ENCODE assay signal across 14 mouse cellular contexts in genomic region chr11:53441921-53442320, GRCm38 (mm10). TPM values are rescaled to one million over a fixed set of nuclear protein-coding genes. Genes with fewer than 3 reads are reported as not detected.
DNase-seq lines count a peak whose midpoint lies in the region; ATAC-seq and TF ChIP-seq lines count a peak whose summit lies in the region.
"Had no signal": no experiment of that assay in that cellular context is flagged by ENCODE, and none has a peak within 500 bp of the region (broad histone marks: within the 10 kb centered on the region; RNA-seq: fewer than 3 reads in every experiment).

No protein-coding gene starts in this region.

- DNase-seq in adrenal gland, adult 2 months = peak; percentile 68
- no peak for DNase-seq in adrenal gland, adult 18-20 months (ENCODE audit: low spot score in 2 of 2)
- no peak for DNase-seq in lung, postnatal 0 days (ENCODE audit: low spot score)
- DNase-seq in thymus, postnatal 10 days (ENCODE audit: low spot score in 2 of 2) = peak; percentile 39 to 41
- DNase-seq in forebrain, embryonic 14.5 days (ENCODE audit: low spot score) = no peak
- no peak for DNase-seq in midbrain, embryonic 11.5 days (ENCODE audit: low spot score, missing footprints)
- DNase-seq: cerebellum, adult 18-20 months had no signal

- H3K27ac ChIP-seq in lung, embryonic 16.5 days (ENCODE audit: low read length) = no peak overlapping the region
- H3K27ac ChIP-seq in lung, postnatal 0 days (ENCODE audit: low read length) = no peak overlapping the region
- no peak overlapping the region; the same call in 1 of the 2 replicates for H3K27ac ChIP-seq in intestine, postnatal 0 days (ENCODE audit: low read depth, low read length)
- H3K27ac ChIP-seq in forebrain, embryonic 14.5 days (ENCODE audit: low read depth, low read length) = no peak overlapping the region
- H3K27ac ChIP-seq in midbrain, embryonic 11.5 days (ENCODE audit: low read depth, low read length) = no peak overlapping the region
- H3K27ac ChIP-seq: macrophage had no signal

- no peak overlapping the region for H3K4me2 ChIP-seq in lung, embryonic 16.5 days (ENCODE audit: low read depth, low read length)
- H3K4me2 ChIP-seq in lung, postnatal 0 days (replicated peaks; ENCODE audit: low read depth, low read length) = no peak overlapping the region
- H3K4me2 ChIP-seq in intestine, postnatal 0 days (replicated peaks; ENCODE audit: low read depth) = 0 out of 2 replicates have a peak overlapping the region, but pooled peaks have one; percentile 17
- H3K4me2 ChIP-seq in forebrain, embryonic 14.5 days (ENCODE audit: low read length) = no peak overlapping the region
- no peak overlapping the region for H3K4me2 ChIP-seq in midbrain, embryonic 11.5 days

- H3K9ac ChIP-seq in lung, embryonic 16.5 days (ENCODE audit: low read length) = 0 out of 2 replicates have a peak overlapping the region, but pooled peaks have one; percentile 24
- no peak overlapping the region for H3K9ac ChIP-seq in lung, postnatal 0 days (replicated peaks; ENCODE audit: low read depth)
- H3K9ac ChIP-seq in intestine, postnatal 0 days (ENCODE audit: low read depth, low read length) = no peak overlapping the region
- H3K9ac ChIP-seq in forebrain, embryonic 14.5 days (ENCODE audit: low read length) = no peak overlapping the region
- H3K9ac ChIP-seq in midbrain, embryonic 11.5 days (ENCODE audit: low read length) = no peak overlapping the region

- no peak overlapping the region for H3K4me3 ChIP-seq in lung, embryonic 16.5 days (ENCODE audit: low read length)
- no peak overlapping the region for H3K4me3 ChIP-seq in lung, postnatal 0 days (ENCODE audit: low read depth, low read length)
- no peak overlapping the region for H3K4me3 ChIP-seq in intestine, postnatal 0 days (ENCODE audit: low read depth, low read length)
- H3K4me3 ChIP-seq in forebrain, embryonic 14.5 days (ENCODE audit: low read depth, low read length) = no peak overlapping the region
- H3K4me3 ChIP-seq in midbrain, embryonic 11.5 days (ENCODE audit: low read depth, low read length) = no peak overlapping the region

- H3K27me3 ChIP-seq in lung, embryonic 16.5 days (ENCODE audit: control insufficient read depth, insufficient read depth, low read depth, low read length) = no peaks in the 10 kb centered on the region
- no peaks in the 10 kb centered on the region for H3K27me3 ChIP-seq in lung, postnatal 0 days (replicated peaks; ENCODE audit: insufficient read depth, low read length)
- H3K27me3 ChIP-seq in intestine, postnatal 0 days (replicated peaks; ENCODE audit: control insufficient read depth, insufficient read depth, low read length) = no peaks in the 10 kb centered on the region
- H3K27me3 ChIP-seq in forebrain, embryonic 14.5 days (replicated peaks; ENCODE audit: control insufficient read depth, insufficient read depth, low read length) = no peaks in the 10 kb centered on the region
- H3K27me3 ChIP-seq in midbrain, embryonic 11.5 days (ENCODE audit: control insufficient read depth, insufficient read depth, low read length) = no peaks in the 10 kb centered on the region

- ATAC-seq in lung, embryonic 16.5 days (ENCODE audit: low read depth) = no peak
- ATAC-seq in lung, postnatal 0 days = no peak
- ATAC-seq in intestine, postnatal 0 days = no peak
- ATAC-seq in forebrain, embryonic 14.5 days = no peak
- ATAC-seq in midbrain, embryonic 11.5 days (ENCODE audit: low FRiP score) = no peak
- ATAC-seq: forebrain, embryonic 16.5 days had no signal

- WGBS in lung, embryonic 16.5 days = 14% methylated on average over 12 of the region's 12 CpGs
- 11% methylated on average over 12 of the region's 12 CpGs for WGBS in lung, postnatal 0 days
- WGBS in intestine, postnatal 0 days = 17% methylated on average over 12 of the region's 12 CpGs
- WGBS in forebrain, embryonic 14.5 days = 60% methylated on average over 12 of the region's 12 CpGs
- WGBS in midbrain, embryonic 11.5 days = 53% methylated on average over 12 of the region's 12 CpGs

- TF ChIP-seq CTCF in lung, postnatal 0 days (IDR thresholded peaks at IDR 0.05) = no peak
- no peak for TF ChIP-seq CTCF in intestine, postnatal 0 days (IDR thresholded peaks at IDR 0.05; ENCODE audit: low read depth)

- no peak for TF ChIP-seq EP300 in lung, postnatal 0 days (IDR thresholded peaks at IDR 0.05)

- no peaks in the 10 kb centered on the region for H3K36me3 ChIP-seq in lung, embryonic 16.5 days (ENCODE audit: control insufficient read depth, insufficient read depth, low read length)
- no peaks in the 10 kb centered on the region for H3K36me3 ChIP-seq in lung, postnatal 0 days (ENCODE audit: insufficient read depth, low read length)
- H3K36me3 ChIP-seq in intestine, postnatal 0 days (ENCODE audit: control insufficient read depth, insufficient read depth) = no peaks in the 10 kb centered on the region
- no peaks in the 10 kb centered on the region for H3K36me3 ChIP-seq in forebrain, embryonic 14.5 days (ENCODE audit: control insufficient read depth, insufficient read depth, low read length)
- no peaks in the 10 kb centered on the region for H3K36me3 ChIP-seq in midbrain, embryonic 11.5 days (ENCODE audit: control insufficient read depth, insufficient read depth, low read length)

- no peaks in the 10 kb centered on the region for H3K9me3 ChIP-seq in lung, embryonic 16.5 days (ENCODE audit: control insufficient read depth, low read length)
- no peaks in the 10 kb centered on the region for H3K9me3 ChIP-seq in lung, postnatal 0 days (ENCODE audit: low read length)
- H3K9me3 ChIP-seq in intestine, postnatal 0 days (ENCODE audit: control insufficient read depth) = no peaks in the 10 kb centered on the region
- no peaks in the 10 kb centered on the region for H3K9me3 ChIP-seq in forebrain, embryonic 14.5 days (replicated peaks; ENCODE audit: control insufficient read depth, low read length)
- no peaks in the 10 kb centered on the region for H3K9me3 ChIP-seq in midbrain, embryonic 11.5 days (ENCODE audit: control insufficient read depth, low read length)

- H3K4me1 ChIP-seq in lung, embryonic 16.5 days (replicated peaks; ENCODE audit: control insufficient read depth, insufficient read depth, low read length) = 0 out of 2 replicates have a peak, but pooled peaks cover 2% of the 10 kb centered on the region
- H3K4me1 ChIP-seq in lung, postnatal 0 days (ENCODE audit: insufficient read depth, low read depth, low read length) = no peaks in the 10 kb centered on the region
- H3K4me1 ChIP-seq in intestine, postnatal 0 days (replicated peaks; ENCODE audit: control insufficient read depth, insufficient read depth, low read length) = no peaks in the 10 kb centered on the region
- no peaks in the 10 kb centered on the region for H3K4me1 ChIP-seq in forebrain, embryonic 14.5 days (ENCODE audit: control insufficient read depth, insufficient read depth, low read length)
- no peaks in the 10 kb centered on the region for H3K4me1 ChIP-seq in midbrain, embryonic 11.5 days (ENCODE audit: control insufficient read depth, insufficient read depth, low read length)

RNA-seq across cellular contexts. Expression of gene Gdf9, which starts 11.1 kb away (rescaled TPM):
- 1 to 10 TPM in 1 of 2 experiments, under 1 TPM in 1; 0.90 to 9.0 TPM for total RNA-seq in adrenal gland, adult 2 months (2021)
- 0.36 and 0.39 TPM in 2 replicates for polyA plus RNA-seq in adrenal gland, adult 2 months (2012; rRNA removed)
- 1 to 10 TPM; 4.3 to 6.0 TPM for total RNA-seq in adrenal gland, adult 18-20 months (2021)
- 1.4 and 2.1 TPM in 2 replicates for polyA plus RNA-seq in lung, embryonic 16.5 days (2015; fragmentation: Nextera tagmentation; extraction: Ambion mirVana)
- polyA plus RNA-seq in lung, postnatal 0 days (2015; fragmentation: Nextera tagmentation; extraction: Ambion mirVana) = 0.84 and 1.3 TPM in 2 replicates
- 5.5 and 5.6 TPM in 2 replicates for polyA plus RNA-seq in intestine, postnatal 0 days (2015; fragmentation: Nextera tagmentation; extraction: Ambion mirVana)
- 3.3 and 3.9 TPM in 2 replicates for polyA plus RNA-seq in forebrain, embryonic 14.5 days (2014; fragmentation: Nextera tagmentation; extraction: Ambion mirVana)
- 2.3 and 3.6 TPM in 2 replicates for polyA plus RNA-seq in midbrain, embryonic 11.5 days (2014; fragmentation: Nextera tagmentation; extraction: Ambion mirVana)

RNA-seq across cellular contexts. Expression of gene Uqcrq, which starts 11.3 kb away (rescaled TPM):
- total RNA-seq in adrenal gland, adult 2 months (2021) = 1,000 to 10,000 TPM; 1,216 to 1,248 TPM
- polyA plus RNA-seq in adrenal gland, adult 2 months (2012; rRNA removed) = 845 and 941 TPM in 2 replicates
- 1,000 to 10,000 TPM; 1,110 to 1,480 TPM for total RNA-seq in adrenal gland, adult 18-20 months (2021)
- polyA plus RNA-seq in lung, embryonic 16.5 days (2015; fragmentation: Nextera tagmentation; extraction: Ambion mirVana) = 479 and 495 TPM in 2 replicates
- polyA plus RNA-seq in lung, postnatal 0 days (2015; fragmentation: Nextera tagmentation; extraction: Ambion mirVana) = 442 and 520 TPM in 2 replicates
- polyA plus RNA-seq in intestine, postnatal 0 days (2015; fragmentation: Nextera tagmentation; extraction: Ambion mirVana) = 2,040 and 2,166 TPM in 2 replicates
- polyA plus RNA-seq in forebrain, embryonic 14.5 days (2014; fragmentation: Nextera tagmentation; extraction: Ambion mirVana) = 637 and 819 TPM in 2 replicates
- 590 and 635 TPM in 2 replicates for polyA plus RNA-seq in midbrain, embryonic 11.5 days (2014; fragmentation: Nextera tagmentation; extraction: Ambion mirVana)

RNA-seq across cellular contexts. Expression of gene Gm10447, which starts 15.0 kb away (rescaled TPM):
- total RNA-seq in adrenal gland, adult 2 months (2021) = not detected
- 0.08 TPM in 1 of 2 replicates, not detected in the other for polyA plus RNA-seq in adrenal gland, adult 2 months (2012; rRNA removed)
- total RNA-seq in adrenal gland, adult 18-20 months (2021) = under 1 TPM in 1 of 2 experiments, not detected in 1; 0.27 TPM
- 0.06 TPM in 1 of 2 replicates, not detected in the other for polyA plus RNA-seq in lung, embryonic 16.5 days (2015; fragmentation: Nextera tagmentation; extraction: Ambion mirVana)
- 0.10 TPM in 1 of 2 replicates, not detected in the other for polyA plus RNA-seq in lung, postnatal 0 days (2015; fragmentation: Nextera tagmentation; extraction: Ambion mirVana)
- 0.12 and 0.23 TPM in 2 replicates for polyA plus RNA-seq in intestine, postnatal 0 days (2015; fragmentation: Nextera tagmentation; extraction: Ambion mirVana)
- polyA plus RNA-seq in forebrain, embryonic 14.5 days (2014; fragmentation: Nextera tagmentation; extraction: Ambion mirVana) = not detected in 2 replicates
- not detected in 2 replicates for polyA plus RNA-seq in midbrain, embryonic 11.5 days (2014; fragmentation: Nextera tagmentation; extraction: Ambion mirVana)
- polyA plus RNA-seq: forebrain, embryonic 16.5 days; macrophage; neural tube, embryonic 14.5 days had no signal

RNA-seq across cellular contexts. Expression of gene Shroom1, which starts 15.1 kb away (rescaled TPM):
- total RNA-seq in adrenal gland, adult 2 months (2021) = 1 to 10 TPM; 3.5 to 3.8 TPM
- 5.0 and 5.3 TPM in 2 replicates for polyA plus RNA-seq in adrenal gland, adult 2 months (2012; rRNA removed)
- 10 to 100 TPM in 1 of 2 experiments, 1 to 10 TPM in 1; 3.7 to 10.9 TPM for total RNA-seq in adrenal gland, adult 18-20 months (2021)
- polyA plus RNA-seq in lung, embryonic 16.5 days (2015; fragmentation: Nextera tagmentation; extraction: Ambion mirVana) = 1.9 and 2.8 TPM in 2 replicates
- polyA plus RNA-seq in lung, postnatal 0 days (2015; fragmentation: Nextera tagmentation; extraction: Ambion mirVana) = 0.88 and 1.0 TPM in 2 replicates
- polyA plus RNA-seq in intestine, postnatal 0 days (2015; fragmentation: Nextera tagmentation; extraction: Ambion mirVana) = 3.0 and 3.7 TPM in 2 replicates
- 1.5 and 1.7 TPM in 2 replicates for polyA plus RNA-seq in forebrain, embryonic 14.5 days (2014; fragmentation: Nextera tagmentation; extraction: Ambion mirVana)
- 1.6 and 1.9 TPM in 2 replicates for polyA plus RNA-seq in midbrain, embryonic 11.5 days (2014; fragmentation: Nextera tagmentation; extraction: Ambion mirVana)
- polyA plus RNA-seq: macrophage had no signal

RNA-seq across cellular contexts. Expression of gene Leap2, which starts 19.0 kb away (rescaled TPM):
- total RNA-seq in adrenal gland, adult 2 months (2021) = not detected
- not detected in 2 replicates for polyA plus RNA-seq in adrenal gland, adult 2 months (2012; rRNA removed)
- not detected for total RNA-seq in adrenal gland, adult 18-20 months (2021)
- polyA plus RNA-seq in lung, embryonic 16.5 days (2015; fragmentation: Nextera tagmentation; extraction: Ambion mirVana) = 1.0 TPM in 1 of 2 replicates, not detected in the other
- 0.38 TPM in 1 of 2 replicates, not detected in the other for polyA plus RNA-seq in lung, postnatal 0 days (2015; fragmentation: Nextera tagmentation; extraction: Ambion mirVana)
- 1,325 and 1,459 TPM in 2 replicates for polyA plus RNA-seq in intestine, postnatal 0 days (2015; fragmentation: Nextera tagmentation; extraction: Ambion mirVana)
- polyA plus RNA-seq in forebrain, embryonic 14.5 days (2014; fragmentation: Nextera tagmentation; extraction: Ambion mirVana) = not detected in 2 replicates
- polyA plus RNA-seq in midbrain, embryonic 11.5 days (2014; fragmentation: Nextera tagmentation; extraction: Ambion mirVana) = 0.66 TPM in 1 of 2 replicates, not detected in the other
- total RNA-seq: layer of hippocampus, postnatal 25 days had no signal
- polyA plus RNA-seq: forebrain, embryonic 16.5 days; macrophage; neural tube, embryonic 14.5 days; spleen, adult 2 months had no signal

Comparison
In these comparisons a context has a peak if more than half of its experiments do, and no peak if none do; other contexts are left out.
1. DNase-seq: peak in adrenal gland, adult 2 months (single experiment) and thymus, postnatal 10 days (2 of 2); none in adrenal gland, adult 18-20 months (0 of 2), lung, postnatal 0 days (single experiment), forebrain, embryonic 14.5 days (single experiment) and midbrain, embryonic 11.5 days (single experiment).